Mouse (Mus musculus) WW6 (cell line): ENCODE measurements around the gene Csk.

Source experiments
- DNase-seq: peaks from one replicate; pipeline ENCODE4 v3.0.0-alpha.2; 2013; ENCODE audit warnings: low read depth, low spot score

Csk gene

GRCm38 (mm10) chr9:57638651-57639459 is 14.6 kb downstream of the Csk start:
- DNase-seq: no peak

- no peak for DNase-seq
Measured at GRCm38 (mm10) chr9:57637741-57638322, 15.6 kb downstream of the Csk start.

GRCm38 (mm10) chr9:57637272-57637671 is 16.2 kb downstream of the Csk start:
- DNase-seq: no peak

DNA sequence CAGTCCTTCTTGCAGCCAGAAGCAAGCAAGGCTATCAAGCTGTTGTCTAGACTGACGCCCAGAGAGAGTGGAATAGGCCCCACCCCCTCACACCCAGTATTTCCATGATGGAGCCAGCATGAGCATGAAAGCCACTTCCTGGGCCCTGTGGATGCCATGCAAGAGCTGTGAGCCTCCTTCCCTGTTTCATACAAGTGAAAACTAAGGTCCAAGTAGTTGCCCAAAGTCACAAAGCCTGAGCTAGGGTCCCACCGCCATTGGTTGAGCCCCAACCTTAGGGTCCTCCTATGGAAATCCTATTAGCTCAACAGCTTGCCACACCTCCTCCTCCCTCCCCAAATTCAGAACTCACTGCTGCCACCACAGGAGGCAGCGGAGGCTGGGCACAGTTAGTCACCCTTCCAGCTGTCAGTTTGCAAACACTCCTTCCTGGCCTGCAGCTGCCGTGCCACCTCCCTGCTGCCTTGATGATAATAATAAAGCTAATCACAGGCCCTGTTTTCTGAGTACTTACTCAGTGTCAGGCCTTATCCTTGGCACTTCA is 19.9 kb downstream of the Csk start:
- no peak for DNase-seq

DNA sequence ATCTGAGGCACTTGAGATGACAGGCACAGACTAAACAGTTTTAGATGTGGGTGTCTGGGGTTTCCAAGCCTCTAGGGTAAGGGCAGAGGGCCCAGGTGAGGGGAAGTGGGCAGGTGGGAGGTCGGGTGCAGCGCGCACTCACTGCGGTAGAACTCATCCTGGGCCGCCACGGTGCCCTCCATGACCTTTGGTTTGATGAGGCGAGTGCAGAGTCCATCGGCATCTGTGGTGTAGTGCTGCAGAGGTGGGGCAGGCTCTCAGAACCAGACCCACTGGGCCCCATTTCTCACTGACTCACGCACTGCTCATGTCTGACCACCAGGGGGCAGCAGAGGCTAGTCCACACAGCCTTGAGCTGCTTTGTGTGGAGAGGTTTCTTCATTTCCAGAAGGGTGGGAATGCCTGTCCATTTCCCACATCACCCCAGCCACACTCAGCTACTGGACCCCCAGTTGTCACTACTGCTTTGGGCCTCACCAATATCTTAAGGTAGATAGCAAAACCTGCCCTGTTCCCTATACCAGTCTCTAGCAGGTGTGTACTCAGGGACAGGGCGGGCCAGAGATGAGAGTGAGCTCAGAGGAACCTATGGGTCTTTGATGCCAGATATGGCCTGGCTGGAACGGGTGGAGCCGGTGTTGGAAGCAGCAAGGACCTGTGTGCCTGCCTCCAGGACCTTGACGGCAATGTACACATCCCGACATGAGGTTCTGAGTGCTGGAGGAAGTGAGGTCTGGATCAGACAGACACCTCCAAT is 24.1 kb downstream of the Csk start:
- DNase-seq: no peak

- DNase-seq: no peak
Measured at GRCm38 (mm10) chr9:57628717-57629116, 24.7 kb downstream of the Csk start.

- DNase-seq: no peak
Measured at GRCm38 (mm10) chr9:57627892-57628291, 25.5 kb downstream of the Csk start.

- no peak for DNase-seq
Measured at GRCm38 (mm10) chr9:57627191-57627590, 26.2 kb downstream of the Csk start.

DNA sequence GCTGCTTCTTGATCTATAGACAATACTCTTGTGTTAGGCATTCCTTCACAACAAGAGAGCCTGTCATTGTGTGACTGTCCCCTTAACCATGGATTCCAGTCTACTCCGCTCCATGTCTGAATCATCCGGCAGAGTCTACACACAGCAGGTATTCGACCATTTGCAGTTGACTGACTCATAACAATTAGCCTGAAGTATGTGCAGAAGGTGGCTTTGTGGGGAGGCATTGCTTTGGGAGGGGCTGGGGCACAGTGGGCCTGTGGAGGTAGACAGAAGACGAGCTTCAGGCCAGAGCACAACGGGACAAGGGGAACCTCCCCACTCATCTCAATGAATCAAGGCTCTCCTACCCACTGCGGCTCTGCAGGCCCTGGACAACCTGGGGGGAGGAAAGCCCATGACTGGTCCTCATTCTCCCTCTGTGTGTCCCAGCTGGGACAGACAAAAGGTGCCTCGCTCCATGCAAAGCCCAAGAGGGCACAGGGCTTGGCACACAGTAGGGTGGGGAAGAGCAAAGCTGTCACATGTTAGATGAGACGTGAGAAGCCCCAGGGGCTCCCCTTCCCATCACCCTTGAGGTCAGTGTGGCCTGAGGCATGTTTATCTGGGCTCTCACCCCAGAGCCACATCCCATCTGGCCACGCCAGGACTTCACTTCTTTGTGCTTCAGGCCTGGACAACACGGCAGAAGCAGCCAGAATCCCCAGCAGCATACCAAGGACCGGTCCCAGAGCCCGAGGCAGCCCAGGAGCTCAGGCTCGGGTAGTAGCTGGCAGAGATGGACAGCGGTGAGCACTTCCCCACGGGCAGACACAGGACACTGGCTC is 27.5 kb downstream of the Csk start:
- DNase-seq: no peak

GRCm38 (mm10) chr9:57624295-57624694 is 29.1 kb downstream of the Csk start:
- no peak for DNase-seq

DNA sequence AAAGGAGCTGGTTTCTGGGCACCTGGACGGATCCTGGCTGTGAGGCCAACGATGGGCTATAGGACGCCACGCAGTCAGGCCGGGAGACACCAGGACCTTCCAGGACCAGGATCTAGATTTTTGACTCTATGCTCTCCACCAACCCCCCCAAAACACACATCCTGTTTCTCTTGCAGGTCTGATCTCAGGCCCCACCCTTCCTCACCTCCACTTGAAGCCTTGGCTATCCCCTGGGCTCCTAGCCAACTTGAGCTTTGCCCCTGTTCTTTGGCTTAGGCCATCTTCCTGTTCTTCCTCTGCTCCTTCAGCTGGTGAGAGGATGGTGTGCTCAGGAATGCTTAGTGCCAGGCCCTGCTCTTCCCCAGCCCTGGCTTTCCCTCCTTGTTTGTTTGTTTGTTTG is 32.8 kb downstream of the Csk start, which contains the start of gene Lman1l:
Gene Lman1l, minus strand, starts transcription at position 101 of the 400 bp plus-strand sequence.
- no peak for DNase-seq

- no peak for DNase-seq
Measured at GRCm38 (mm10) chr9:57618854-57619253, 34.6 kb downstream of the Csk start.

DNA sequence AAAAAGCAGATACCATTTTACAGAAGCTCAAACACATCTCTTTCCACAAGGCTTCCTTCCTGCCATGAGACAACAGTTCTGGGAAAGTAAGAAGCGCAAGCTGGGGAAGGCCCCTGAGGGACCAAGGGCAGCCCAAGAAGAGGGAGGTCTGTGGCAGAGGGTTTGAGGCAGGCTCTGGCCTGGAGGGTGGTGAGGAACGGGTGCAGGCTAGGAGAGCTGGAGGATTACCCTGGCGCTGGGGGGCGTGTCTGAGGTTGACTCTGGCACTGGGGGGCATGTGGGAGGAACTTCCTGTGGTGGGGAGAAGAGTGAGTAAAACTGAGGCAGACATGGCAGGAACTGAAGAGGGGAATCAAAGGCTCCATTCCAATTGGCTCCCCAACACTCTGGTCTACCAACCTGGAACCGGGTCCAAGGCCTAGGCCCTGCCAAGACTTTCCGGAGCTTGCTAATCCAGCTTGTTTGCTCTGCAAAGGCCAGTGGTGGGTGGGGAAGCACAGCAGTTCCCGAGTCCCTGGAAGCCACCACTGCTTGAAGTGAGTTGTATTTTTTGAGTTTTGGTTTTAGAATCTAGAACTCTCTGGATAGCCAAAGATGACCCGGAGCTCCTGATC is 35.8 kb downstream of the Csk start:
- no peak for DNase-seq

DNA sequence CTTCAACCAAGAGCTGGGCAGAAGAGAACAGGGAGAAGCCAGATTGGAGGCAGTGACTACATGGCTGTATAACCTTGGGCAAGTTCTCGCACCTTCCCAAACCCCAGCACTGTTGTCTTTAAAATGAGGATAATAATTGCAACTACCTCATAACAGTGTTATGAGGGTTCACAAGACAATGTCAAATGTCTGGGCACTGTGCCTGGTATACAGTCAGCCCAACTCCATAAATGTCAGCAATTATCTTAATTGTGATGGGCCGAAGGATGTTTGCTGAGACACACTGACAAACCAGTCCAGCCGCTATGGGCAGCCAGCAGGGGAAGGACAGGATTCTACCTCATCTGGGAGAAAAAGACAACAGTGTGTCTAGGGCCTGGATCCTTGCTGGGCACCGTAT is 38.6 kb downstream of the Csk start:
- no peak for DNase-seq

GRCm38 (mm10) chr9:57613975-57614374 is 39.5 kb downstream of the Csk start:
- DNase-seq: no peak

- no peak for DNase-seq
Measured at GRCm38 (mm10) chr9:57612587-57612986, 40.8 kb downstream of the Csk start.

- DNase-seq: no peak
Measured at GRCm38 (mm10) chr9:57610359-57610826, 43.0 kb downstream of the Csk start.

DNA sequence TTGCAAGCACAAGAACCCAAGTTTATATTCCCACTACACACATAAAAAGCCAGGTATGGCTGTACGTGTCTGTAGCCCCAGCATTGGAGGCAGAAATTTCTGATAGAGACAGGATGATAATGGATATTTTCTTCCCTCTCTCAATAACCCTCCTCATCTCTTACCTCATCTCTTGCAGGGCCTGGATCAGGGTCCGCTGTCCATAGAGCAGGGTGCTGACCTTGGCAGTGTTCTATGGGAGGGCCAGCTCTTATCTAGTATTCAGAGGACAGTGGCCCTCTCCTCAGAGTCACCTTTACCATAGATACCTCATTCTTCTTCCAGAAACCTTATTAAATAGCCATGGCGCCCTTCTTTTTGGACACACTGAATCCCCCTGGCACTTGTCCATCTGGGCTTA is 43.6 kb downstream of the Csk start:
- no peak for DNase-seq

GRCm38 (mm10) chr9:57606139-57606851 is 47.1 kb downstream of the Csk start, which contains the start of gene Cplx3:
Gene Cplx3, minus strand, starts transcription at chr9:57606281.
- no peak for DNase-seq

DNA sequence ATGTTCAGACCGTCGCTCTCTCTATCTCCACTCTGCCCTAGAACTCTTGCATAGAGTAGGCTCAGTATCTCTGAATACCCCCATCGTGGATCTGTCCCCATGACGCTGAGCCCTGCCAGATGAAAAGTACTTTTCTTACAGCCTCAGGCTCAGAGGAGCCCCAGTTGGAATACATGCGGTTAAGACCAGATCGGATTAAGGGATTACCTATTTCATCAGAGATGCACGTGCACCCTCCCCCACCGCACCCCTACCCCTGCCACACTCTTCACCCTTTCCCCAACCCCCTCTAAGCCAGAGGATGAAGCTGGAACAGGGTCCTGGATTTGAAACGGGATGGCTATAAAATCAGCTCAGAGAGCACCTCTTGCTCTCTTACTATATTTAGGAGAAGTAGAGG is 47.9 kb downstream of the Csk start:
- DNase-seq: no peak
